Mouse (Mus musculus) liver, embryonic 14.5 days (tissue): ENCODE measurements around the gene Trp53bp2.

Source experiments
- CTCF ChIP-seq: IDR thresholded peaks from 2 replicates; pipeline ENCODE4 v1.5.1; 2016; ENCODE audit warnings: antibody characterized with exemption, low read depth, control low read depth
- EP300 ChIP-seq: IDR thresholded peaks from 2 replicates; pipeline ENCODE4 v1.6.1; 2016; ENCODE audit warnings: antibody characterized with exemption, low read depth

- TF ChIP-seq CTCF: no peak
- no peak for TF ChIP-seq EP300
These were observed 50.5 kb downstream of the Trp53bp2 start for GRCm38 (mm10) chr1:182459436-182459835.
